Mouse (Mus musculus): ENCODE data around the gene Adamts9.

Adamts9 gene

GRCm38 (mm10) chr6:92803213-92803612, 140.1 kb downstream of the Adamts9 start:
- DNase-seq, result no peak

- no peak for DNase-seq
Observed at GRCm38 (mm10) chr6:92802421-92802820, 140.9 kb downstream of the Adamts9 start.

DNA sequence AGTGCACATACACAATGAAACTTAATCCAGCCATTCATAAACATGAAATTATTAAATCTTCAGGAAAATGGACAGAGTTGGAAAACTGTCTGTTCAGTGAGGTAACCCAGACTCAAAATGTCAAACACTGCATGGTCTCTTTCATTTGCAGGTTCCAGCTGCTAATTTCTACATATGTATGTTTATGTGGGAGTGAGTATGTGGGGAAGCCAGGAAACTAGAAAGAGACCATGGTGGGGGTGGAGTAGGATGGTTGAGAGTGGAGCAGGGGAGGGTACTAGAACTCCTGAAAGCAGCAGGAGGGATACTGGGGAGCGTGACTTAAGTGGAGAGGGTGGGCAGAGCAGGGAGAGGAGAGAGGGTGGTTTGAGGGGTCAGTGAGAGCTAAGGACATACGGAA, 141.8 kb downstream of the Adamts9 start:
- DNase-seq, result no peak

- no peak for DNase-seq
Observed at GRCm38 (mm10) chr6:92793804-92794203, 149.5 kb downstream of the Adamts9 start.

DNA sequence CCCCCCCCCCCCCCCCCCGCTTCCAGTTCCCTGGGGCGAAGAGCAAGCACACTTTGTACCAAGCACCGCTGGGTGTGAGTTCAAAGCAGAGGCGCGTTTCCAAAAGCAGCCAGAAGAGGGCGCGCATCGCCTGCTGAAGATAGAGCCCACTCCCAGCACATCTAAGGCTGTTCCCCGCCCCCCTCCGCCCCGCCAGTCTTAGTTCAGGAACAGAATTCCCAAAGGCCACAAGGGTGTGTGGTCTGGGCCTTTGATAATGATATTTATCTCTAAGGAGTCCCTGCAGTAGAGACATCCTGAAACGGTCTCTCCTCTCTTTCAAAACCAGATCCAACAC, 155.9 kb downstream of the Adamts9 start:
- DNase-seq, result peak; percentile 60 to 74

DNA sequence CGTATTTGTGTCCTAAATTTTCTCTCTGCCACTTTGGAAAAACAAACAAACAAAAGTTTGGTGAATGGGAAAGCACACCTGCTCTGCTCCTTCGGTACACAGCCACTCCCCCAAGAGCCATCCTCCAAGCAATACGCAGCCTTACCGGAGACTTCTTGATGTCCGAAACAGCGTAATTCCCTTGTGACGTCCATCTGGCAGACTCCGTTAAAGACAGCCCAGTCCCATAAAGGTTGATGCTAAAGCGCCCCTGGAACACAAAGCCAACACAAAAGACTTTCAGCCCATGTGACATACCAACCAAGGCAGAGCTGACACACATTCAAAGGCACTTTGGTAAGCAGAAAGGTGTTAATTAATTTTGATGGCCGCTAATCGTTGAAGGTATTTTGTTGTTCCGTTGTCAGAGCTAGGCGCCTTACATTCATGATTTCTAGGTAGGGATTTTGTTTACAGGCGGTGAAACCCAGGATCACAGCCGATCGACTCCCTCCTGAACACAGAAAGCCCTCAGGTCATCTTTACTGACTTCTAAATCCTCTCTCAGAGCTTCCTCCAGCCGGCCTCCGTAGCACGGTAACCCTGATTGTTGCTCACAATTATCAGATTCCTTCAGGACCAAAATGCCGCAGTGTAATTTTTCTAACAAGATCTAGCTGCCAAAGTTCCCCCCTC, 156.5 kb downstream of the Adamts9 start:
- DNase-seq, result no peak

DNA sequence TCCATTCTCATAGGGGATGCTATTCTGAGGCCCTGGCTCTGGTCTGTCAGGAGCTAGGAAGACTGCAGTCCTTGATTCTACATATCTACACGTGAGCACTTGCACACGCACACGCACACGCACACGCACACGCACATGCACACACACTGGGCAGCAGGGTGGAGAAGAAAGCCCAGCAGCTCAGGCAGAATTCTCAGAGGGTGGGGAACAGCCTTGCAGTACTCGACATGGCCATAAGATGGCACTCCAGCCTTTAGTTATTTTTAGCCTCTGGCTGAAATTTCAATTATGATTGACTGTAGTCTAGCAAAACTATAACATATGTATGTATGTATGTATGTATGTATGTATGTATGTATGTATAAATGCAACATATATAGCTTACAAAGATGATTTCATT, 158.5 kb downstream of the Adamts9 start:
- DNase-seq, result peak; percentile 15 to 48

GRCm38 (mm10) chr6:92781446-92781845, 161.8 kb downstream of the Adamts9 start:
- DNase-seq, result no peak

- no peak for DNase-seq
Observed at GRCm38 (mm10) chr6:92779935-92780205, 163.4 kb downstream of the Adamts9 start.

DNA sequence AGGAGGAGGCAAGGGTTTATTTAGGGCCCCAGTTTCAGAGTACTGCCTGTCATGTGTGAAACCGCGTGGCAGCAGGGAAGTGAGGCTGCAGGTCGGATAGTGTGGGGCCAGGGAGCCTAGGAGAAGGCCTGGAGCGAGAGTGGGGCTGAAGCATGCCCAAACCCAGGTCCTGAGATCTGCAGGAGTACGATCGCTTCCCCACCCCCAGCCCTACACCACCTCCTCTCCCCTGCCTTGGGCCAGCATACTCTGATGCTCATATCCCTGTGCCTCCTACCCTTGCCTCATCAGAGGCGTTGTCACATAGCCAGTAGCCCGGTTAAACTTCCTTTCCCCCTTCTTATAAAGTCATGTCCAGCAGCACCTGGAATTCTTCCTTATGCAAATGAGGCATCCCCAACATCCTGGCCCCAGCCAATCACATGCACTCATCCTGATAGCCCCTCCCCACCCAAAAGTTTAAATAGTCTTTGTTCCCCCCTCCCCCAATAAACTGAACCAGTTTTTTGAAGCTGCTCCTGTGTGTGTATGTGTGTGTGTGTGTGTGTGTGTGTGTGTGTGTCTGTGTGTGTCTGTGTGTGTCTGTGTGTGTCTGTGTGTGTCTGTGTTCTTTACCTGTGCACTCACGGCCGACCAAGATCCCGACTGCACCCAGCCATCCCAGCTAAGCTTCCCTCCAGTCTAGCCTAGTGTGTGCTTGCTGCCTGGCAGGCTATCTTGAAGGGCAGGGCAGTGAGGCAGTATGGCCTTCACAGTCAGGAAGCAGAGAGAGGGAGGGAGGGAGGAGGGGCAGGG, 164.0 kb downstream of the Adamts9 start:
- no peak for DNase-seq

GRCm38 (mm10) chr6:92776356-92776755, 166.9 kb downstream of the Adamts9 start:
- DNase-seq, result peak; percentile 14

GRCm38 (mm10) chr6:92762372-92762771, 180.9 kb downstream of the Adamts9 start:
- DNase-seq, result no peak

DNA sequence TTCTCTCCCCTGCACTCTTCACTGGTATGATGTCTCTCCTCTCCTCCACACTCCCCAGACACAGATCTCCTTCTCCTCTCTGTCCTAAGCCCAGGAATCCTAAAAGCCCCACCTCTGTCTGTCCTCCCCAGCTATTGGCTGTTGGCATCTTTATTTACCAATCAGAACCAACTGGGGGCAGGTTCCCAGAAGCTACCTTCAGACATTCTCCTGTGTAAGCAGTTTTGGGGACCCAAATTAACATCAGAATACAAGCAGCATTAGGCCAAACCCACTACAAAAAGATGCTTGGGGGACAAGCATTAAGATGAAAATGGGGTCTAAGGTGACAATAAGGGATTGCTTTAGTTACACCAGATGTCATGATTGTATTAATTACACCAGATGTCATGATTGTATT, 183.7 kb downstream of the Adamts9 start:
- DNase-seq, result no peak

GRCm38 (mm10) chr6:92755826-92756225, 187.5 kb downstream of the Adamts9 start:
- no peak for DNase-seq

GRCm38 (mm10) chr6:92752737-92753136, 190.6 kb downstream of the Adamts9 start:
- DNase-seq, result no peak

DNA sequence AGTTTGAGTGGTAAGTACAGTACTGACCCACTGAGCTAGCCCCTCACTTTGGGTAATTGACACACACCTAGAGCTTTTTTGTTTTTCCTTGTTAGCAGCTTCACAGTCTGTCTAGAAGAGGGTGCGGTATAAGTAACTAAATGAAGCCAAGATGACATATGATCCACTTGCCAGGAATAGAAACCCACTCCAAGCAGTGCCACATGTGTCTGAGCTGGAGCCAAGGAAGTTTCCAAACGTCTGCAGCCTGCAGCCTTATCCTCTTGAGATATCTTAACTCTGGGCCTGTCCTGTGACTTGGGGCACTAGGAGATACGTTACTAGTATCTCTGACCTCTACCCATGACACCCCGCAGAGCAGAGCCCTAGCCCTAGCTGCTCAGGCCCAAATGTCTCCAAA, 193.9 kb downstream of the Adamts9 start:
- no peak for DNase-seq

DNA sequence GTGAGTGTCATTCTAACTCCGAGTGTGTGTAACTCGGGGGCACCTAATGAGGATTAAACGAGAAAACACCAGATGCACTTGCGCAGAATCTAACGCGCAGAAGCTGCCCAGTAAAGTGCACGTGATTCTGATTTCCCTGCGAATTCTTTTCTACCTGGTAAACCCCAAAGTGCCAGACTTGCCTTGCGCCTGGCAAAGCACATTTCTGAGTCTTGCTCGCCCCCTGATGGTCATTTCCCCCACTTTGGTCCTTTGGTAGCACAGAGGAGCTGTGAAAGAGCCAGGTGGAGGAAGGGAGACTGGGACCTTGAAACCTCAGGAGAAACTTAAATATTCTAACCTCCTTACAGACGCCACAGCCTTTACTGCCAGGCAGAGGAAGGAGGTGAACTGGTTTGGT, 199.7 kb downstream of the Adamts9 start:
- DNase-seq, result peak; percentile 39 to 44

DNA sequence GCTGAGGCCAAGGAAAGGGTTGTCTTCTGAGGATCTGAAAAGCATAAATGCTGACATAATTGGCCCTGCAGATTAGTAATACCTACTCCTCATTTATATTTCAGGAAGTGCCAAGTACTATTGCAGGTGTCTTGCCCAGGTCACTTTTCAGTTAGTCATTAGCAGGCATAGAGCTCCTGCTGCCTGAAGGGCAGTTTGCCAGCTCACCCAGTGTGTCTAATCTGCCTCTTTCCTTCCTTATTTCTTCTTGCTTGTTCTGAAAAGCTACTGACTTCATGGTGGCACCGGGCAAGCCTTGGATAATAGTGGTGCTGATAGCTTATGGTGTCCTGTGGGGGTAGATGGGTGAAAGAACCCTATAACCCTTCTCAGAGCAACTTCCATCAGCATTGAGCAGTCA, 206.2 kb downstream of the Adamts9 start:
- DNase-seq, result peak in 1 of 2 experiments; percentile 5

- DNase-seq, result no peak
Observed at GRCm38 (mm10) chr6:92733651-92734050, 209.6 kb downstream of the Adamts9 start.

GRCm38 (mm10) chr6:92728514-92728913, 214.8 kb downstream of the Adamts9 start:
- DNase-seq, result no peak

DNA sequence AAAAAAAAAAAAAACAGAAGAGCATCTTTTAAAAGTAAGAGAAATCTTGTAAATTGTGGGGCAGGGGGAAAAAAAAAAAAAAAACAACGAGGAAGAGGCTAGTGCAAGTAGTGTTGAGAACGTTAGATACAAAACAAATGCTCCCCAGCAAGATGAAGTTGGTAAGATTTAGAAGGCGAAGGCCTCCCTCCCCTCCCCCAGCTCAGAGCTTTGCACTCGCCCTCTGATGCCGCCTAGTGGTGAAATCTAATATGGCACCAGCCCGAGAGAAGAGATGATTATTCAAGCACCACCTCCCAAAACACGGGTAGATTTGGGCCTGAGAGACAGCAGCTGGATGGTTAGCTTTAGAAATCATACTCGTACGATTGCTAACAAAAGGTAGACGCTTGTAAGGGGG, 215.2 kb downstream of the Adamts9 start:
- peak; percentile 56 to 69 for DNase-seq

- DNase-seq, result no peak
Observed at GRCm38 (mm10) chr6:92727351-92727986, 215.8 kb downstream of the Adamts9 start.

DNA sequence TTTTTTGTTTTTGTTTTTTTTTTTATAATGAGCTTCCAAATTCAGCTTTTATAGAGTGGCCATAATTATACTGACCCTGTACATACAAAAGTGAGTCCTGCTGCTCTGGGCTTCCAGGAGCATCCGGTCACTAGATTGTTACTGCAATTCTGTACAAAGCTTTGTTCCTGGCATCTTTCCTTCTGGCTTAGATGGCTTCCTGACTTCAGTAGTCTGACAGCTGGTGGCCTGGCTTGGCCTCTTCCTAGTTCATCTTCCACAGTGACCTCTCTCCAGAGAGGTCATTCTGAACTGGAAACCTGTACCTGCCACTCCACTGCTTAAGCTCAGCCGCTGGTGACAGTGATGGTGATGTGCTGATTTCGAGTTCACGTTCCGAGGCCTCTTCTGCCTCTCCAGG, 217.2 kb downstream of the Adamts9 start:
- DNase-seq, result no peak

DNA sequence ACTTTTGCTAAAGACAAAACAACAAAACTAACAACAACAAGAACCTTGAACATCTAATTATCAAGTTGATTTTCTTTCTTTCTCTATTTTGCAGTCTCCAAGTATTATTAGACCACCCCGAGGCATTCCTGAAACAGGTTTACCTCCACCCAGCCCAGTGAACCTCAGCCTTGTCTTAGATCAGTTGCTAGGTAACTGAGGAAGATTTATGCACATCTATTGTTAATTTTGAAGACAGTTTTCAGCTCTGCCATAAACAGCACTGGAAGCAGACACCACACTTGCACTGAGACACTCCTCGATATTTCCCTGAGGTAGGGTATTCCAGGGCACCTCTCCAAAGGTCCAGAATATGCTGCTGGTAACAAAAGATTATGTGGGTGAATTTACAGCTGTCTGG, 218.9 kb downstream of the Adamts9 start:
- DNase-seq, result no peak
